Mouse (Mus musculus) embryonic facial prominence, embryonic 12.5 days (tissue): ENCODE data around the gene Map2. TPM values are rescaled to one million over a fixed set of nuclear protein-coding genes. Genes with fewer than 3 reads are reported as not detected.

Experiments
- ATAC-seq: fragments of 200-750 bp; cut with Nextera tagmentation; 2 replicates; pipeline ENCODE4 v1.8.0; 2017; ENCODE audit not compliant: insufficient number of reproducible peaks, insufficient read depth, low FRiP score, low TSS enrichment
- H3K27ac ChIP-seq: fragments of 300-500 bp; sonication (generic); 2 replicates; pipeline ENCODE4 v1.5.1; 2016; ENCODE audit warnings: mild to moderate bottlenecking
- H3K27me3 ChIP-seq: fragments of 300-500 bp; sonication (generic); 2 replicates; pipeline ENCODE4 v1.6.1; 2016; ENCODE audit warnings: mild to moderate bottlenecking, moderate library complexity
- H3K36me3 ChIP-seq: fragments of 300-500 bp; sonication (generic); 2 replicates; pipeline ENCODE4 v1.6.1; 2016; ENCODE audit warnings: mild to moderate bottlenecking
- H3K4me1 ChIP-seq: fragments of 300-500 bp; sonication (generic); 2 replicates; pipeline ENCODE4 v1.6.1; 2016
- H3K4me2 ChIP-seq: fragments of 300-500 bp; sonication (generic); replicated peaks from 2 replicates; pipeline ENCODE4 v1.6.1; 2016; ENCODE audit warnings: mild to moderate bottlenecking, moderate library complexity
- H3K4me3 ChIP-seq: fragments of 300-500 bp; sonication (generic); 2 replicates; pipeline ENCODE4 v1.5.1; 2016; ENCODE audit warnings: mild to moderate bottlenecking
- H3K9ac ChIP-seq: fragments of 300-500 bp; sonication (generic); 2 replicates; pipeline ENCODE4 v1.6.1; 2016; ENCODE audit warnings: mild to moderate bottlenecking, moderate library complexity
- H3K9me3 ChIP-seq: fragments of 300-500 bp; sonication (generic); 2 replicates; pipeline ENCODE4 v1.6.1; 2016; ENCODE audit warnings: mild to moderate bottlenecking, moderate library complexity
- WGBS: fragments of 180-500 bp; shearing (Covaris S2); methylation state at CpG from one replicate; pipeline ENCODE4 v1.1.7; 2016; 5-methylcytosine and 5-hydroxymethylcytosine counted together
- polyA plus RNA-seq: library from polyadenylated mRNA; unstranded; fragments of >200 nt; fragmentation: Nextera tagmentation; extraction: Ambion mirVana; gene quantifications from 2 replicates; pipeline ENCODE4 v1.2.1, GENCODE M21; 2016

Map2 gene
- polyA plus RNA-seq, 1 experiment from 2014 or later = 34.7 TPM

DNA sequence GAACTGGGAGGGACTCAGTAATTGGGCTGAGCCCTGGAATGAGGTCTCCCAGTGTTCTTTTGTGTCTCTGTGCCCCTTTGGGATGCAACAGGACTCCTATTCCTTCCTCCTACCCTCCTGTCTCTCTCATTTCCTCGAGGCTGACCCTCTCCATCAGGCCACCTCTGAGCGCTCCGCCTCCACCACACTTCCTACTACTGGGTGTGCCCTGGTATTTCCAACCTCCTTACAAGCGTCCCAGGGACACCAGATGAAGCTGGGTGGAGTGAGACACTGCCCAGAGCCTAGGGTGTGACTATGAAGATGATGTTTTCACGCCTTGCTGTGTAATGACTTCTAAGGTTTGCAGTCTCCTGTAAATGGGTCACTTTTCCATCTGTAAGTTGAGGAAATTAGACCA, 1.4 kb upstream of the Map2 start:
- H3K27me3 ChIP-seq = no peaks in the 10 kb centered on the region
- no peak for ATAC-seq

DNA sequence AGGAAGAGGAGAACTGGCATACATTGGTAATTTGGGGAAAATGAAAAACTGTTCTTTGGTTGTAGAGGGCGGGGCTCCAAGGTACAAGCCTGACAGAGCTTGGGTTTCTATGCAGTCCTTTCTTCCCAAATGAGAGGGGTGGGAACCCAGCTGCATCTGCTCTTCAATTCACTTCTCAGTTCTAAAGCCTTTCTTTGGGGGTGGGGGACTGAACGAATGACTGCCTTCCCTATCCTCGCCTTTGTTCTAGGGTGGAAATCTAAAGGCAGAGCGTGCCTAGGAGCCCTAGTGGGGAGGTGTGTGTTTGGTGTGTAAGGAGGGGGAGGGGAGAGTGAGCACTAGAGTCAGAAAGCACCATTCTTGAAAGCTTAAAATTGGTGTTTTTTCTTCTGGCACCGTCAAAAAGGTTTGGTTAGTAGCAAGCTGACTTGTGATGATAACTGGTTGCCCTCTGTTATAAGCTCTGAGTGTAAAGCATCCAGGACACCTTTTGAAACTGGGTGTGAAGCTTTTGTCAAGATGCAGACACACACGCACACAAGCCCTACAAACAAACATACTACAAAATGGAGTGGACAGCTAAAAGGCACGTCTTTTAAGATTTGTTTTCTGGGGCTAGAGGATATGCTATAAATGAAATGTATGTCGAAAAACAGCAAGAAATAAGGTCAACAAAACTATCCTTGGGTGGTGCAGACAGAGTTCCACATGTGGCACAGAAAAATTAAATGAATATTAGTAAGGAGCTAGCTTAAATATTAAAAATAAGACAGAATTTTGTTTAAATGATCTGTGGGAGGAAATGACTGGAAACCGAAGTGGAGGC, 1.2 kb downstream of the Map2 start:
- Histone ChIP-seq H3K4me2 (peak overlapping the region; percentile 88), H3K27ac (no peak overlapping the region), H3K4me1 (no peaks in the 10 kb centered on the region), H3K27me3 (no peaks in the 10 kb centered on the region), H3K4me3 (peak overlapping the region; percentile 67), H3K9ac (no peak overlapping the region; the same call in 1 of the 2 replicates), H3K36me3 (no peaks in the 10 kb centered on the region), H3K9me3 (no peaks in the 10 kb centered on the region)
- WGBS = 26% methylated on average over 9 of the region's 9 CpGs
- ATAC-seq = no peak

More for the DNA sequence above, 1.4 kb upstream of the Map2 start:
- 42% methylated on average over 5 of the region's 5 CpGs for WGBS
- no peak overlapping the region for H3K9ac ChIP-seq
- H3K36me3 ChIP-seq = no peaks in the 10 kb centered on the region
- no peak overlapping the region for H3K4me2 ChIP-seq
- H3K4me1 ChIP-seq = no peaks in the 10 kb centered on the region
- H3K27ac ChIP-seq = no peak overlapping the region
- H3K9me3 ChIP-seq = no peaks in the 10 kb centered on the region
- no peak overlapping the region for H3K4me3 ChIP-seq

DNA sequence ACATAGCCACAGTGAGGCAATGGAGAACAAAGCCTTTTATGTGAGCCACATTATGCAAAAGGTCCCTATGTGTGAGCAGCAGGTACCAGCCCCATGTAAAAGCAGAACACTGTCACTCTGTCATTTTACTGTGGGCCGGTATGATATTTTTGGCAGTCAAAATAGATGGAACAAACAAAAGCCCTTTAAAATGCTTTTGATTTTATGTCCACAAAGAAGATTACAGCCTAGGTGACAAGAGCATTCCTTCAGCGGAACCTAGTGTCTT, 1.7 kb downstream of the Map2 start:
- H3K9ac ChIP-seq = no peak overlapping the region
- ATAC-seq = no peak
- peak overlapping the region; percentile 88 for H3K4me2 ChIP-seq
- no peaks in the 10 kb centered on the region for H3K36me3 ChIP-seq
- no peaks in the 10 kb centered on the region for H3K4me1 ChIP-seq
- H3K27me3 ChIP-seq = no peaks in the 10 kb centered on the region
- WGBS = 66% methylated on average over 2 of the region's 2 CpGs
- no peak overlapping the region for H3K4me3 ChIP-seq
- H3K27ac ChIP-seq = no peak overlapping the region
- no peaks in the 10 kb centered on the region for H3K9me3 ChIP-seq

DNA sequence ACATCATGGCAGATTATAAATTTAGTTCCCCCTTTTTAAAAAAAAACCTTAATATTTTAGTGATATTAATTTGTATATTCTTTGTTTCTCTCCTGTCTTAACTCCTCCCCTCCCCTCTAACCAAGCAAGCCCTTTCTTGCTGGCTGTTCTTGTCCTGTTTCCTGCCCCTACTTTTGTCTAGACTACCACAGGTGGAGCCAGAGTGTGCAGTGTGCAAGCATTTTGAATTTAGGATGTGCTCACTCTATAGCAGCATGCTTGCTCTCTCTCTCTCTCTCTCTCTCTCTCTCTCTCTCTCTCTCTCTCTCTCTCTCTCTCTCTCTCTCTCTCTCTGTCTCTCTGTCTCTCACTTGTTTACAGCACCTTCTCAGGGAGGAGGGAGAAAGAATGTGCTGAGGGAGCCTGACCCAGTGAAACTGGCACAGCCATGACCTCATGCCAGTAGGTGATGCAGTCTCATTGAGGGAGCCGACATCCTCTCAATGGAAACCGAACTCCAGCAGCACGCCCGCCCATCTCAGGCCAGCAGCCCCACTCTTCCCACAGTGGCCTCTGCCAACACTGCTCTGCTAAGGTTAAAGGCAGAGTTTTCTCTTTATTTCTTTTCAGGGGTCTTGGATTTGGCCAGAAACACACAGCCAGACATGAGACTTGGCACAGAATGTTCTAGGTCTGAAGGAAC, 2.6 kb downstream of the Map2 start:
- Histone ChIP-seq H3K4me1 (no peaks in the 10 kb centered on the region), H3K27me3 (no peaks in the 10 kb centered on the region), H3K36me3 (no peaks in the 10 kb centered on the region), H3K9me3 (no peaks in the 10 kb centered on the region), H3K4me2 (no peak overlapping the region), H3K4me3 (no peak overlapping the region), H3K27ac (no peak overlapping the region), H3K9ac (no peak overlapping the region)
- WGBS = 53% methylated on average over 4 of the region's 4 CpGs
- ATAC-seq = no peak

DNA sequence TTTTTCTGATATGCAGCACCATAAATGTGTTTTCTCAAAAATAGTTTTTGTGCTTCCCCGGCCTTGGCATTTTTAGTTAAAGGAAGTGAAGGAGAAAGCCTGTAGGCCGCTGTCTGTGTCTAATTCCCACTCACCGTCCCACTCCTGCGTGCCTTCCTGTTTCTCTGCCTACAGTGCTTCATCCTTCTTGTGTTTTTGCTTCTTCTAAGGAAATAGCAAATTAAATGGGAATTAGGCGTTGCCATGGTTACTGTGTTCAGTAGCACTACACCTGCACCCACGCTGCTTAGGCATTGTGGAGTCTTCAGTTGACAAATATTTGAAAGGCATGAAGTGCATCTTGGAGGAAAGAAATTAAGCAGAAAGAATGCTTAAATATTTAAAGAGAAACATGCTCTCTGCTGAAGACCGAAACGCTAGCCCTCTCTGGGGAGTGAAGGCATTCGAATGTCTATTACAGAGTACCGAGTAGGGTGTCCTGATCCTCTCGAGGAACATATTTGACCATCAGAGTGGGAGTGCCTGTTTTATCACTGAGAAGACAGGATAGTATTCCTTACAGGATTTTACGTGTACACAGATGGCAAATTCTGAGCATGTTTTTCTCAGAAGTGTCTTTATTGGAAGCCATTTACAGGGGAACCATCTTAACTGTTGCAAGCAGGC, 12.1 kb downstream of the Map2 start:
- Histone ChIP-seq H3K9me3 (no peaks in the 10 kb centered on the region), H3K36me3 (no peaks in the 10 kb centered on the region), H3K9ac (no peak overlapping the region), H3K4me1 (peaks cover 12% of the 10 kb centered on the region; the same call in 1 of the 2 replicates), H3K27ac (no peak overlapping the region), H3K4me3 (no peak overlapping the region), H3K4me2 (no peak overlapping the region), H3K27me3 (no peaks in the 10 kb centered on the region)
- 37% methylated on average over 12 of the region's 12 CpGs for WGBS
- no peak for ATAC-seq

DNA sequence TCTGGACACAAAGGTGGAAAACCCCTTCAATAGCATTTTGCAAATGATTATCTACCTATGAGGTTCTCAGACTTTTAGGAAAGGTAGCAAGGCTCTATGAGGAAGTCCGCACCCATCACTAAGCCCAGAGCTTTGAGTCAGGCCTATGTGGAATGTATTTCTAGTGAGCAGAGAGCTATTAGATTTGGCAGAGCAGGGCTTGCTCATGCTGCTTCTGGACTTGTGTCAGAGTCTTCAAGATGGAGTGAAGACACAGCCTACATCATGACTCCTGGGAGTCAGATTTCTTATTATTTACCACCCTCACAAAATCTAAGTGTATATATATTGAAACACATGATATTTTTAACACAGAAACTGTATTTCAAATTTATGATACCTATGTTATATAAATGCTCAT, 17.3 kb downstream of the Map2 start:
- Histone ChIP-seq H3K4me2 (no peak overlapping the region), H3K27ac (no peak overlapping the region), H3K4me3 (no peak overlapping the region), H3K4me1 (0 out of 2 replicates have a peak, but pooled peaks cover under 1% of the 10 kb centered on the region), H3K36me3 (no peaks in the 10 kb centered on the region), H3K27me3 (no peaks in the 10 kb centered on the region), H3K9me3 (no peaks in the 10 kb centered on the region), H3K9ac (no peak overlapping the region)
- no peak for ATAC-seq
- 92% methylated on average over 1 of the region's 1 CpGs for WGBS

DNA sequence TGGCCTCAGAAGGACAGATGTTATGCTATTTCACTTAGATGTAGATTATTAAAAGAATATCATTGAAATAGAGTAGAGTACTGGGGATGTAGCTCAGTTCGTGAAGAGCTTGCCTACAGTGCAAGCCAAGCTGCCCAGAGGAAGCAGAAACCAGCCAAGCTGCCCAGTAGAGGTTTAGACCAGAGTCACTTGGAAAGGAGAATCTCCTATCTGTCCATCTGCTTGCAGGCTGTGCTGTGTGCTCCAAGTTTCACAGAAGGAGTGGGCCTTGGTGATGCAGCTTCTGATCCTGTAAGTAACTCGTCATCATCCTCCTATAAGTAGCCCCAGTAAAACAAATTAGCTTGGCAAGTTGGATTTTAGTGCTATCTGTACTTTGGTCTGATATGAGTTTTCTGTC, 17.8 kb downstream of the Map2 start:
- Histone ChIP-seq H3K9me3 (no peaks in the 10 kb centered on the region), H3K27me3 (no peaks in the 10 kb centered on the region), H3K4me3 (no peak overlapping the region), H3K4me1 (no peaks in the 10 kb centered on the region), H3K4me2 (no peak overlapping the region), H3K27ac (no peak overlapping the region), H3K36me3 (no peaks in the 10 kb centered on the region), H3K9ac (no peak overlapping the region)
- WGBS = 74% methylated on average over 2 of the region's 2 CpGs
- ATAC-seq = no peak

DNA sequence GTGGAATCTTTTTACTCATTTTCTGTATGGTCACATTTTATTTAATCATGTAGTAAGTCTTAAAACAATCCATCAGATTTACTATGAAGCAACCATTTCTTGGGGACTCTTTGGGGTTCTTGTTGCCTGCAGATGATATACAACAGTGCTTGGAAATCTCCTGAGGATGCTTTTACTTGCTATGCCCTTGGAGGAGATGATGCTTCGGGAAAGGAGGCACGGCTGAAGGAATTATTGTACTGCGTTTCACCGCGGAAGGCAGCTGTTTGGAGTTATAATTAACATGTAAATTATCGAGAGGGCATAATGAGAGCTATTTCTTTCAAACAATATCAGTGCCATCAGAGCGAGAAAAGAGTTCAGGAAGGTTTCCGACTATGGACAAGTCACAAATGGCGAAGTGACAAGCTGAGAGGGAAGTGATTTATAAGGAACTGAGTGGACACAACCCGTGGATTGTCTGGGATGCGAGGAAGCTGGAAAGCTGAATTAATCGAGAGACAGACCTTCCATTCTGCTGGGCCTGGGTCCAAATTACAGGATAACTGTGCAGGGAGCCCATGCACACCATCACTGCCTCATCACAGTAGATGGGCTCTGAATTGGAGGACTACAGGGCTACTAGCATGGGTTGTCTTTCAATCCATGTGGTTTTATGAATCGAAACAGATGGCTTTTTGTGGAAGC, 20.1 kb downstream of the Map2 start:
- no peak for ATAC-seq

DNA sequence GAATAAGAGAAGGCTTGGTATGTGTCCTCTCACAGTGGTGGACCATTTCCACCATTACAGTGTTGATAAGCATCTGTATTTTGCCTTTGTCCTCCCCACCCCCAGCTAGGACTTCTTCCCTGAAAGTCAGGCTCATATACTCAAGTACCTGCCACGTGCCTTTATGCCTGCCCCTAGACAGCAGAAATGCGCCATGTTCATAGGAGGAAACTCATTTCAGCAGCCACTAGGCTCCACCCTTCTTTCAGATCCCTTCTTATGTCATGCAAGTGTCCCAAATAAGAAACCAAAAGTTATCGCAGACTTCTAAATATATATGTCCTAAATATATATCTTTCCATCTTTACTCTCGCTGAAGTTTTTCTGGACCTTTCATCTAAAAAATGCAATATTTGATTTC, 21.2 kb downstream of the Map2 start:
- ATAC-seq = no peak
- no peaks in the 10 kb centered on the region for H3K36me3 ChIP-seq
- no peak overlapping the region for H3K9ac ChIP-seq
- 90% methylated on average over 4 of the region's 4 CpGs for WGBS
- H3K27me3 ChIP-seq = no peaks in the 10 kb centered on the region
- no peak overlapping the region for H3K4me2 ChIP-seq
- H3K4me1 ChIP-seq = no peaks in the 10 kb centered on the region
- H3K9me3 ChIP-seq = no peaks in the 10 kb centered on the region
- no peak overlapping the region for H3K27ac ChIP-seq
- no peak overlapping the region for H3K4me3 ChIP-seq

More for the DNA sequence above, 20.1 kb downstream of the Map2 start:
- no peaks in the 10 kb centered on the region for H3K4me1 ChIP-seq
- no peaks in the 10 kb centered on the region for H3K36me3 ChIP-seq
- H3K9me3 ChIP-seq = no peaks in the 10 kb centered on the region
- no peak overlapping the region for H3K9ac ChIP-seq
- H3K27ac ChIP-seq = no peak overlapping the region
- H3K27me3 ChIP-seq = no peaks in the 10 kb centered on the region
- 81% methylated on average over 13 of the region's 13 CpGs for WGBS
- H3K4me3 ChIP-seq = no peak overlapping the region
- H3K4me2 ChIP-seq = no peak overlapping the region

DNA sequence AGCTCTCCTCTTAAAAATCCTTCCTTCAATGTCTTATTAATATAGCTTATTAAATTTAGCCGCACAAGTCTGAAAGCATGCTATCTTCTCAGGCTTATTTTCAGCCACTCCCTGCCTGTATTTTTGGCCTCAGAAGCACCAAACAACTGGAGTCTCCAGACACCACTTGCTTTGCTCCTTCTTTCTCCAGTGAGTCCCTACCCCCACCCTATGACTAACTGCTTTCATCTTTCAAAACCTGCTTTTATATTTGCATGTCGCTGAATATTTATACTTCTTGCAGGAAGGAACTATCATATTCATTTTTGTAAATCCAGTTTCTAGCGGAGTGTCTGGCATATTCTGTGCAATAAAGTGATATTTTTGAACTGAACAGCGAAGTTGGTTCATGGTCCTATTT, 21.6 kb downstream of the Map2 start:
- no peaks in the 10 kb centered on the region for H3K27me3 ChIP-seq
- ATAC-seq = no peak
- H3K4me2 ChIP-seq = no peak overlapping the region
- no peaks in the 10 kb centered on the region for H3K4me1 ChIP-seq
- H3K4me3 ChIP-seq = no peak overlapping the region
- H3K27ac ChIP-seq = no peak overlapping the region
- H3K9me3 ChIP-seq = no peaks in the 10 kb centered on the region
- no peak overlapping the region for H3K9ac ChIP-seq
- no peaks in the 10 kb centered on the region for H3K36me3 ChIP-seq
- WGBS = 92% methylated on average over 4 of the region's 4 CpGs

DNA sequence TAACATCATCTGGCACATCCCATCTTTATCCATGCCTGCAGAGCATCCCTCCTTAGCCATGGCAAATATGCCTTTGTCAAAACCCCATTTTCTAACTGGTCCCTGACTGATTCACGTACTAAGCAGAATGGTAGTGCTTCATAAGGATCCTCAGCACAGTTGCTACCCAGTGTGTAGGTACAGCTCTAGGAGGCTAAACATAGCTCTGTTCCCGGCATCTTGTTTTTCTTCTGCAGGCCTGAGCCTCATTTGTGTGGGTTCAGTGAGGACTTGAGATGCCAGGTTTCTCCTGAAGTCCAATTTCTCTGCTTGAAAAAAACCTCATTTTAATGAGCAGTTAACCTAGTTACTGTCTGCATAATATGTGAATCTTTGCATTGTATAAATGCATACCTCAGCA, 30.4 kb downstream of the Map2 start:
- Histone ChIP-seq H3K4me1 (no peaks in the 10 kb centered on the region), H3K36me3 (no peaks in the 10 kb centered on the region), H3K9ac (no peak overlapping the region), H3K4me2 (no peak overlapping the region), H3K27ac (no peak overlapping the region), H3K9me3 (no peaks in the 10 kb centered on the region), H3K4me3 (no peak overlapping the region), H3K27me3 (no peaks in the 10 kb centered on the region)
- 88% methylated on average over 2 of the region's 2 CpGs for WGBS
- ATAC-seq = no peak
